Mouse (Mus musculus) CD4-positive, CD25-positive, alpha-beta regulatory T cell, adult 2 months (primary cell): ENCODE measurements around the gene Wdr24.

Source experiments
- DNase-seq: peaks from one replicate; pipeline ENCODE4 v3.0.0-alpha.2; 2012; ENCODE audit warnings: low read depth, low spot score

The Wdr24 gene

GRCm38 (mm10) chr17:25823452-25823851, at the start of gene Wdr24:
Wdr24 (plus strand) TSS chr17:25823627.
- peak; percentile 91 for DNase-seq

GRCm38 (mm10) chr17:25775318-25776062, 47.9 kb upstream of the Wdr24 start:
- no peak for DNase-seq

GRCm38 (mm10) chr17:25777948-25778347, 45.5 kb upstream of the Wdr24 start:
- no peak for DNase-seq

GRCm38 (mm10) chr17:25781339-25781738, 42.1 kb upstream of the Wdr24 start:
- DNase-seq: no peak

- DNase-seq: no peak
These were observed 40.3 kb upstream of the Wdr24 start for GRCm38 (mm10) chr17:25783086-25783485.

- no peak for DNase-seq
These were observed 39.4 kb upstream of the Wdr24 start for GRCm38 (mm10) chr17:25783861-25784574.

GRCm38 (mm10) chr17:25785281-25785745, 38.1 kb upstream of the Wdr24 start, which contains the start of gene Haghl:
Haghl (minus strand) TSS chr17:25785673.
- DNase-seq: peak; percentile 98

GRCm38 (mm10) chr17:25786280-25786679, 37.1 kb upstream of the Wdr24 start, which contains the start of gene Ccdc78:
Ccdc78 (plus strand) TSS chr17:25786580.
- DNase-seq: no peak

GRCm38 (mm10) chr17:25786781-25787504, 36.5 kb upstream of the Wdr24 start:
- no peak for DNase-seq

- DNase-seq: no peak
These were observed 32.0 kb upstream of the Wdr24 start for GRCm38 (mm10) chr17:25791320-25791842.

- peak; percentile 91 for DNase-seq
These were observed 31.4 kb upstream of the Wdr24 start for GRCm38 (mm10) chr17:25791843-25792527.

- peak; percentile 89 for DNase-seq
These were observed 30.8 kb upstream of the Wdr24 start, which contains the start of gene Fam173a for GRCm38 (mm10) chr17:25792615-25793014. Fam173a (minus strand) TSS chr17:25792901.

- no peak for DNase-seq
These were observed 29.2 kb upstream of the Wdr24 start for GRCm38 (mm10) chr17:25794197-25794596.

- DNase-seq: no peak
These were observed 28.4 kb upstream of the Wdr24 start for GRCm38 (mm10) chr17:25794998-25795397.

GRCm38 (mm10) chr17:25795609-25796092, 27.8 kb upstream of the Wdr24 start, which contains the start of gene AC134908.4:
AC134908.4 (minus strand) TSS chr17:25795659.
- no peak for DNase-seq

- DNase-seq: peak; percentile 22
These were observed 27.1 kb upstream of the Wdr24 start for GRCm38 (mm10) chr17:25796211-25796771.

GRCm38 (mm10) chr17:25796951-25797369, 26.5 kb upstream of the Wdr24 start, which contains the start of gene Metrn:
Metrn (minus strand) TSS chr17:25797136.
- peak; percentile 87 for DNase-seq

- peak; percentile 87 for DNase-seq
These were observed 22.4 kb upstream of the Wdr24 start for GRCm38 (mm10) chr17:25801029-25801428.

- no peak for DNase-seq
These were observed 20.5 kb upstream of the Wdr24 start for GRCm38 (mm10) chr17:25802825-25803517.

- DNase-seq: no peak
These were observed 16.9 kb upstream of the Wdr24 start for GRCm38 (mm10) chr17:25806507-25806906.
